Mouse (Mus musculus) adrenal gland, postnatal 36 days (tissue): ENCODE data around the gene Dbp. TPM values are rescaled to one million over a fixed set of nuclear protein-coding genes. Genes with fewer than 3 reads are reported as not detected.

Experiments used
- DNase-seq, 2 experiments: peaks; one replicate each; pipeline ENCODE4 v3.0.0; 2021; ENCODE audit warnings: mixed read lengths in 1 of 2
- total RNA-seq, 2 experiments: library from RNA; stranded (reverse); gene quantifications; 2 replicates each; pipeline ENCODE4 v1.2.3; 2021

Dbp gene
- total RNA-seq, 2 experiments from 2014 or later, result 125 to 262 TPM

DNA sequence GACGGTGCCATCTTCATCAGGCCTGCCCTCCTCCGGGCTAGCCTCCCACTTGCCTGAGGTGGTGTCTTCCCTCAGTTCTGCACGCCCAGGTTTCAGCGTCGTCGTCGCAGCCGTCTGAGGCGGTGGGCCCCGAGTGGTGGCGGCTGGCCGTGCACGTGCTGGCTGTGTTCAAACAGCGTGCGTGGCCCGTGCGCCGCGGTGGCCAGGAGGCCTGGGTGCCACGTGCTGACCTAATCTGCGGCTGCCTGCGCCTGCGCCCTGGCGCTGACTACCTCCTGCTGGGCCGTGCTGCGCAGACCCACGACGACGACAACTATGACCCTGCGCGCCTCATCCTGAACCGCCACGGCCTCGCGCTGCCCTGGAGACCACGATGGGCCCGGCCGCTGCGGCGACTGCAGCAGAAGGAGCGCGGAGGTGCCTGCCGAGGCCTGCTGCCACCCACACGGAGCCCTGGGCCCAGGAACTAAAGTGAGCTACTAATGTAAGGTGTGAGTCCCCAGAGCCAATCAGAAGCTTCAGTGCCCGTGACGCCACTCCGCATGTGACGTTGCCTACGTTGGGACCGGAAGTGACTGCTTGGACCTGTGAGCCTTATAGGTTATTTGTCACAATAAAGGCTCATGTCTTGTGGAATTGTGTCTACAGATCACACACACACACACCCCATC is 10.8 kb upstream of the Dbp start, which contains the start of gene Sec1:
TSS of gene Sec1 (minus strand) at position 482 of the 671 bp plus-strand sequence.
- DNase-seq, result no peak

DNA sequence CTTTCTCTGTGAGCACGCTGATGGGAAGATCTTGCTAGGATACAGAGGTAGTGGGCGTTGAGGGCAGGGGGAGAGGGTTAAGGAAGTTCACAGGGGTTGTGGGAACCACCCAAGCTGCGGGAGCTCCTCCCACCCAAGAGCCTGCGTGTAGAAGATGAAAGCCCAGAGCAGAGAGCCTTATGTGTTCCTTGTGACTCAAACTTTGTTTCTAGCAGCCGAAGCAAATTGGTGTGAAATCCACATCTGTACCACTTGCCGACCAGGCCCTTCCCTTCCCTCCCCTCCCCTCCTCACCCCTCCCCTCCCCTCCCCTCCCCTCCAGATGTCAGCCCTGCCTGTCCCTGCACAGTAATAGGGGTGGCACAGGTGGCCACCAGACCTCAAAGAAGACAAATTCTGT is 9.8 kb upstream of the Dbp start:
- no peak for DNase-seq

DNA sequence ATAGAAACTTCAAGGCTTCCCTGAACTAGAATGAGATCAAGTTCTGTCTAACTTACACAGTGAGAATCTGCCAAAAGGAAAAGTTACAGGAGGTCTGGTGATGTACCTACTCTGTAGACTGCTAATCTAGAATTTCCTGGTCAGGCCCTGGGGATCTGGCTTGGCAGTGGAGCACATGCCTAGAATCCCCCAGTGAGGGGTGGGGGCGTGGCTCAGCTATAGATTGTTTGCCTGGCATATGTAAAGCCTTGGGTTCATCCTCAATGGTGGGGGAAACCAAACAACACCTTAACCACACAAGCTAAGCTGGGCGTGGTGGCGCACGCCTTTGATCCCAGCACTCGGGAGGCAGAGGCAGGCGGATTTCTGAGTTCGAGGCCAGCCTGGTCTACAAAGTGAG is 7.0 kb upstream of the Dbp start:
- DNase-seq, result no peak

DNA sequence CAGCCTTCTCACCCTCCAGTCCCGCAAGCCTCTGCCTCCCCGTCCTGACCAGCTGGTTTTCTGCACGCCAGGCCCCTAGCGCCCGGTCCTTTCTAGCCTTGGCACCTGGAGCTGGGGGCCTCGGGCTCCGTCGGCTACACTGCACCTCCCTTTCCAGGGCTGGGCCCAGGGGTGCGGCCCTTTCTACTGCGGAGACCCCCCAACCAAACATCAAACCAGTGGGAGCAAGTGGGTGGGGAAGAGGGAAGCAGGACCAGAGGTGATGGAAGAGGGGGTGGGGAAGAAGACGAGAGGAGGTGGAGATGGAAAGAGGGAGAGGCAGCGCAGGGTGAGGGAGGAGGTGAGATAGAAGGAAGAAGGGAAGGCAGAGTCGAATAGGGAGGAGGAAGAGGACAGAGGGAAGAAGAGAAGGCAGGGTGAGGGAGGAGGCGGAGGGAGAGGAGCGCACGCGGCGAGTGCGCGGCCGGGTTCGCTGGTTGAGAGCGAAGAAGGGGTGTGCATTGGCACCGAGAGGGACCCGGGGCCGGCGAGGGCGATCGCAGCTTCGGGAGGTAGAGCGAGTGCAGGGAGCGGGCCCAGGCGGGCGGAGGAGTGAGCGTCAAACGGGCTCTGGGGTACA is 5.3 kb upstream of the Dbp start, which contains the start of gene Car11:
TSS of gene Car11 (plus strand) at position 321 of the 619 bp plus-strand sequence.
- peak in 1 of 2 experiments; percentile 35 for DNase-seq

DNA sequence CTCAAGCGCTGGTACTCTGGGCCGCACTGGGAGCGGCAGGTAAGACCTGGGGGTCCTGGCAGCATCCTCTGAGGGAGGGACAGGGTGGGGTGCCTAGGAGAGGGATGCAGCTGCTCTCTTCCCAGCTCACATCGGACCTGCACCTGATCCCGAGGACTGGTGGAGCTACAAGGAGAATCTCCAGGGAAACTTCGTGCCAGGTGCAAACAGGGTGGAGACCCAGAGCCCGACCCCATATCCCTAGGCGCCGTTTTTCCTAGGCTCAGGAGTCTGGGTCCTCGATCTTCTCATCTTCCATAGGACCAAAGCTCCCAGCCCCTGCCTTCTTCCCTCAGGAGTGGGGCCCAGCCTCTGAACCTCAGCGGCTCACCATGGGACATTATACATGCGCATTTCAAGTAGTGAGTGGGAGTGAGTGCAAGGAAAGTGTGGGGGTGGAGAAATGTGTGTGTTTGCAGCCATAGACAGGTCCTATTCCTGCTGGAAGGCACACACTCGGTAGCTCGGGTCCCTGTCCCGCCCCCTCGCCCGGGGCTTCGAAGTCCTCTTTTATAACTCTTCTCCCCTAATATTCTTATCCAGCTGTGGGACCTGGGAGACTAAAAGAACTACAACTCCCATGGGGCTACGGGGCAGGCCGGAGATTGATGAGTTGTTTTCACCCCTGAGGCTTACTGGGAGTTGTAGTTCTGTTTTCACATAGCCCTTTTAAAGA is 4.4 kb upstream of the Dbp start:
- DNase-seq, result peak; percentile 78 to 87

DNA sequence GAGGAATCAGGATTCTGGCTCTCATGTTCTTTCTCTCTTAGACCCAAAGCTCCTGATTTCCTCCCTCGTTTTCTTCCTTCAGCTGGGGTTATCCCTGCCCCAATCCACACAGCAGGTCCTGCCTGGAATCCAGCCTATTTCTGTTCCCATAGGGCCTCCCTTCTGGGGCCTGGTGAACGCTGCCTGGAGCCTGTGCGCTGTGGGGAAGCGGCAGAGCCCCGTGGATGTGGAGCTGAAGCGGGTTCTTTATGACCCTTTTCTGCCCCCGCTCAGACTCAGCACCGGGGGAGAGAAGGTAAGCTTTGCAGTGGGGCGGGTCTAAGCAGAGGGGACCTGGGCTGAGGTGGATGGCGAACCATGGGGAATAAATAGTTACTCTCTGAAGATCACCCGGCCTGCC is 3.8 kb upstream of the Dbp start:
- peak in 1 of 2 experiments; percentile 49 for DNase-seq

DNA sequence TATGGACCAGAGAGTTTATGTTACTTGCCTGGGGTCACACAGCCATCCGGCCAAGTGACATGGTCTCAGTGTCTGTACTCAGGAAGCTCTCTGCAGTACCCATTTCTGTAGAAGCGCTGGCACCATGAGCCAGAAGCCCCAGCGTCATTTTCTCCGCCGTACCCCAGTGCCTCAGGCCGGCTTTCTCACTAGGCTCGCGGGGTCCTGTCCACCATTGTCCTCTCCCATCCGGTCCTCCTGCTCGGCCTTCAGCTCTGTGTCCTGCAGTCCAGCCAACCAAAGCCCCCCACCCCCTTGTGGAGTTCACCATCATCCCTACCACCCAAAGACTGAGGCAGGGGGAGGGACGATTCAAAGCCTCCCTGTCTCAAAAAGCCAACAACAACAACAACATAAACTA is 3.3 kb upstream of the Dbp start:
- no peak for DNase-seq

DNA sequence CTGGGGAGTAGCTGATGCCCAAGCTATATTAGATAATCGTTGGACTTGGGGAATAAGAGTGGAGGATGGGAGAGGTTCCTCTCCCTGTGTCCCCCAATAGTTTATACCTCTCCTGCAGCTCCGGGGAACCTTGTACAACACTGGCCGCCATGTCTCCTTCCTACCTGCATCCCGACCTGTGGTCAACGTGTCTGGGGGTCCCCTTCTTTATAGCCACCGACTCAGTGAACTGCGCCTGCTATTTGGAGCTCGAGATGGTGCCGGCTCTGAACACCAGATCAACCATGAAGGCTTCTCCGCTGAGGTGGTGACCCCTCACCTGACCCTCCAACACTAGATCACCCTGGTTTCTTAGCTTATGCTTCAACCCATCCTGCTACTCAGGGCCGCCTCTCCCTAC is 2.6 kb upstream of the Dbp start:
- DNase-seq, result no peak

DNA sequence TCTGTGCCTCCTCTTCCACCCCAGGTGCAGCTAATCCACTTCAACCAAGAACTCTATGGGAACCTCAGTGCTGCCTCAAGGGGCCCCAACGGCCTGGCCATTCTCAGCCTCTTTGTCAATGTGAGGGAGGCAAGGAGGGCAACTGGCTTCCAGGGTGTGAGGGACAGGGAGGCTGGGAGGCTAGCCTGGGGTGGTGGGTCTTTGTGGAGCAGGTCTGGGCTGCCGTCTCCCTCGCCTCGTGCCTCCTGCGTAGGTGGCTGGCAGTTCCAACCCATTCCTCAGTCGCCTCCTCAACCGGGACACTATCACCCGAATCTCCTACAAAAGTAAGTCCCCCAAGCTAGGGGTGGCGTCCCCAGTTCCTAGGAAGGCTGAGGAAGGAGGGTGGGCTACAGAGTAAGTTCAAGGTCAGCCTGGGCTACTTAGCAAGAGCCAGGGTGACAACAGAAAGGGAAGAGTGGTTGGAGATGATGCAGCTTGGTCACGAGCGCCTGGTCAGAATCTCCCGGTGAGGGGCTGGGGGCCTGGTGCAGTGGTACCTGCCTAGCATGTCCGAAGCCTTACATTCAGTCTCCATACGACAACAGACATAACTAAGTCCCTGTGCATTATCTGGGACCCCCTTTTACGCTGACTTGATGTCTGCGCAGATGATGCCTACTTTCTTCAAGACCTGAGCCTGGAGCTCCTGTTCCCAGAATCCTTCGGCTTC is 1.9 kb upstream of the Dbp start:
- DNase-seq, result no peak

DNA sequence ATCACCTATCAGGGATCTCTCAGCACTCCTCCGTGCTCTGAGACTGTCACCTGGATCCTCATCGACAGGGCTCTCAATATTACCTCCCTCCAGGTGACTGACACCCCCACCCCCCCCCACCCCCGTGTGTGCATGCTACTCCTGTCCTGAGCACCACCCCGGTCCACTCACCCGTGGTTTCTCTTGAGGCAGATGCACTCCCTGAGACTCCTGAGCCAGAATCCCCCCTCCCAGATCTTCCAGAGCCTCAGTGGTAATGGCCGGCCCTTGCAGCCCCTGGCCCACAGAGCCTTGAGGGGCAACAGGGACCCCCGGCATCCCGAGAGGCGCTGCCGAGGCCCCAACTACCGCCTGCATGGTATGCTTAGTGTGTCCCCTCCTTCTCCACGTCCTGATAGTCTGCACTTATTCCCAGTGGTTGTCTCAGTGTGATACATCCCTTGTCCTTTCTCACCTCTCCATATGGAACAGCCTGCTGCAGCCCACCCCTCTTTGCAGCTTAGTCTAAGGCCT is 1.3 kb upstream of the Dbp start:
- DNase-seq, result no peak

DNA sequence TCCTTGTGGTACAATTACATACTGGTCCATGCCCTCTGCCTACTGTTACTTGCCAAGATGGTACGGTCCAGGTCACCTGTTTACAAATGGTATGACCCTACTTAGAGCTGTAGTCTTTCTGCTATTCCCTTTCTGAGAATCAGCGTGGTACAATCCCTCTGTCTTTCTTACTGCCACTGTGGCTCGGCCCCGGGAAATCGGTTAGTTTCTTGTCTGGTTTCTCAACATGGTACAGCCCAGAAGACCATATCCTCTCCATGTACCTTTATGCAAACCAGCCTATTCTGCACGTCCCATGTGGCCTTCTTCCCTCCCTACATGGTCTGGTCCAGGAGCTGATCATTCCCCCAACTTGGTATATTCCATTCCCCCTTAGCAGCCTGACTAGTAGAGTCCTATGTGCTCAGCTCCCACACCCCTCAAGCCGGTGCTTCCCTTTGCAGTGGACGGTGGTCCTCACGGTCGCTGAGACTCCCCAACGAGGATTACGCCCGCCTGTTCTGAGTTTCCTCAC is 785 bp upstream of the Dbp start:
- DNase-seq, result peak in 1 of 2 experiments; percentile 61

DNA sequence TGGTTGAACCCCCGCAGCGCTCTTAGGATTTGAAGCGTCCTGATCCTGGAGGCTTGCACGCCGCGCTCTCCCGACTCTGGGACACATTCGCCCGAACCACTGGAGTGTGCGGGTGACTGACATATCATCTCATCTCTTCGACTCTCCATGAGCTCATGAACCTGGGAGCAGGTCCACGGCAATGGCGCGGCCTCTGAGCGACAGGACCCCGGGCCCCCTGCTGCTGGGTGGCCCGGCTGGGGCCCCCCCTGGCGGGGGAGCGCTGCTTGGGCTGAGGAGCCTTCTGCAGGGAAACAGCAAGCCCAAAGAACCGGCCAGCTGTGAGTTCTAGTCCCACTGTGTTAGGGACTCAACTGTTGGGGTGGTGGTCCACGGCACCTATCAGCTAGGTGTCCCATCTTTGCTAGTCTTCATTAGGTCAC is 566 bp downstream of the Dbp start:
- peak in 1 of 2 experiments; percentile 57 for DNase-seq

DNA sequence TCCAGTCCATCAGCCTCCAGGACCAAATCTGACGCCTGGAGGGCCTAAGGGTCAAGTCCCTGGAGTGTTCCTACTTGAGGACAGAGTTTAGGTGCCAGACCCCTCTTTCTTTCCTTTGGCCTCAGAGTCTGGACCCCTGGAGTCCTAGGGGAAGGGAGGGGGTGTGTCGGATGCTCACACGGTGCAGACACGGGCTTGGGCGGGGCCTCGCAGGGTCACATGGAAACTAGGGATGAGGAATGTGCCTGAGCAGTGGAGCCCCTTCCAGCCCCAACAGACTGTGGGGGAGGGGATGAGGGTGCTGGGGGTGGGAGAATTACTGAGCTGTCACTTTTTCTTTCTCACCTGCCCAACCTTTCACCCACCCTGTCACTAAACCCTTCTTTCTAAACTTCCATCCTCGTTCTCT is 989 bp downstream of the Dbp start:
- DNase-seq, result peak; percentile 92 to 94

DNA sequence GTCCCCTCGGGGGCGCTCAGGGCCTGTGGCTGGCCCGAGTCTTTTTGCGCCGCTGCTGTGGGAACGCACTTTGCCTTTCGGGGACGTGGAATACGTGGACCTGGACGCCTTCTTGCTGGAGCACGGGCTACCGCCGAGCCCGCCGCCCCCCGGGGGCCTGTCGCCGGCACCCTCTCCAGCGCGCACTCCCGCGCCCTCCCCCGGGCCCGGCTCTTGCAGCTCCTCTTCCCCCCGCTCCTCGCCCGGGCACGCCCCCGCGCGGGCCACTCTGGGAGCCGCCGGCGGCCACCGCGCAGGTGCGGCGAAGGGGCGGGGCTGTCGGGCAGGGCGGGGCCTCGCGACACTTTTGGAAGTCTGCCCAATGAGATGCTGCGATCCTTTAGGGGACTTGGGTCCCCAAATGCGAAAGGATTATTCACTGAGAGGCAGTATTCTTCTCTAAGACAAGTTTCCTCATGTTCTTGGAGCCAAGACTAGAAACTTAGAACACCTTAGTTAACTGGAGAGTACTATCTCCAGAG is 1.9 kb downstream of the Dbp start:
- peak; percentile 93 to 96 for DNase-seq

DNA sequence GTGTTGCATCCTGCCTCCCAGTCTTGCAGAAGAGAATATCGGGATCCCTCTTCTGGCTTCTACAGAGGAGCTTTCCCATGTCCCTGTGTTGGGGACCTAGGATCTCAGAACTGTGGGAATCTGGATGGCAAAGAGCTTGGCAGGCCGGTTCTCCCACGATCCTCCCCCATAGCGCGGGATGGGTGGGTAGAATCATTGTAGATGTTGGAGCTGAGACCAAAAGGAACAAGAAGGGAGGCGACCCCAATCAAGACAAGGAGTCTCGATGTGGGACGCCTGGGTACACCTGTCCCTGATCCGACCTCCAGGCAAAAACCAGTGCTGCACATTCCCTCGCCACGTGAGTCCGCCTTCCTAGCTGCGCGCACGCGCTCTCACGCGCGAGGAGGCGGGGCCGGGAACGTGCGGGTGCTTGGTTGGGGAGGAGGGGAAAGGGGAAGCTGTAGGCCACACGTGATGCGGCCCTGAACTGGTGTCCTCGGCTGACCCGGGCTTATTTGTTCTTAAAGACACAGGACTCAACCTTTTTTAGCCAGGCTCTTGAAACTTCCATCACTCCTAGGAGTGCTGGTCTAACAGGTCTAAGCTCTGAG is 2.6 kb downstream of the Dbp start:
- peak; percentile 98 to 99 for DNase-seq

DNA sequence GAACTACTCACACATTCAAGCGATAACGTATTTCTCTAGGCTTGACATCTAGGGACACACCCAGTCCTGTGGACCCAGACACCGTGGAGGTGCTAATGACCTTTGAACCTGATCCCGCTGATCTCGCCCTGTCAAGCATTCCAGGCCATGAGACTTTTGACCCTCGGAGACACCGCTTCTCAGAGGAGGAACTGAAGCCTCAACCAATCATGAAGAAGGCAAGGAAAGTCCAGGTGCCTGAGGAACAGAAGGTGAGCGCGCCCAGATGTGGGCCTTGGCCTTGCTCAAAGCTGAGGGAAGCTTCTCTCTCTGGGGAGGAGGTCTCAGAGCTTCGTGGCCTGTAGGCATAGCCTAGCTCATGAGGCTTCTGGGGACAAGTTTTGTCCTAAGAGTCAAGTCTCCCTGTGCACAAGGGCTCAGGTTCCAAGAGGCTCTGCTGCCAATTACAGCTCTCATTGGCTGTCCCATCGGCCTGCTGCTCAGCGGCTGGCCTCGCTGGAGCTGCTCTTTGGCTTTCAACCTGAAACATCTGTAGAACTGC is 3.4 kb downstream of the Dbp start:
- peak in 1 of 2 experiments; percentile 44 for DNase-seq

DNA sequence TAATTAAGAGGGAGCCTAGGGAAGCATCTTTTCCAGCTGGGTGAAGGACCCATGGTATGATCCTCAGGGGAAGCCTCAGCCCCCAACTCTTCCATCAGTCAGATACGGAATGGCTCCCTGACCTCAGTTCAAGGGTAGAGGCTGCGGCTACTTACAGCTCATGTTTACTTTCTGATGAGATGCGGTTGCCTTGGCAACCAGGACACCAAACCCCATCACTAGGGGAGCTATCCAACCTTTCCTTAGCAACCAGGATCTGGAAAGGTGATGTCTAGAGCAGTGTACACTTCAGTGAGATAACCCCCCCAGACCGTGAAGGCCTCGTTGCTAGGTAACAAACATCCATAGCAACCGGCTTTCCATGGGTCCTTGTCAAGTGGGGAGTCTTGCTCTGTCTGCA is 4.1 kb downstream of the Dbp start:
- DNase-seq, result no peak

DNA sequence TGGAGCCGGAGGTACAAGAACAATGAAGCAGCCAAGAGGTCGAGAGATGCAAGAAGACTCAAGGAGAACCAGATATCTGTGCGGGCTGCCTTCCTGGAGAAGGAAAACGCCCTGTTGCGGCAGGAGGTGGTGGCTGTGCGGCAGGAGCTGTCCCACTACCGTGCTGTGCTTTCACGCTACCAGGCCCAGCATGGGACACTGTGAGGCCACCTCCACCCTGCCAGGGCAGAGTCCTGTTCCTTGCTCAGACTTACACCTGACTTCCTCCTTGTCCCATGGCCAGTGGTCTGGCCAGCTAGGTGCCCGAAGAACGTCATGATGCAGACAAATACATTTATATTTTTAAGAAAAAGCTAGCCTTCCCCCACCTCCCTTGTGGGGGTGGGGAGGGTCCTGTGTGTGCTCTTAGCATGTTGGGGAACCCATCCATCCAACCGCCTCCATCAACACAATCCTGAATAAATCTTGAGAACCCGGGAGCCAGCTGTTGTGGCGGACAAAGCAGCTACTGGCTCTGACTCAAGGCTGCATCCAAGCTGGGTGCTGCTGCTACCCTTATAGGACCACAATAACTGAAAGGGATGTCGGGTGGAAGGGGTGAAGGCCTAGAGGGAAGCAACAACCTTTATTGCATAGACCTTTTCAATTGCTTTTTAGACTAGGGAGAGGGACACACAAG is 4.9 kb downstream of the Dbp start:
- DNase-seq, result no peak

DNA sequence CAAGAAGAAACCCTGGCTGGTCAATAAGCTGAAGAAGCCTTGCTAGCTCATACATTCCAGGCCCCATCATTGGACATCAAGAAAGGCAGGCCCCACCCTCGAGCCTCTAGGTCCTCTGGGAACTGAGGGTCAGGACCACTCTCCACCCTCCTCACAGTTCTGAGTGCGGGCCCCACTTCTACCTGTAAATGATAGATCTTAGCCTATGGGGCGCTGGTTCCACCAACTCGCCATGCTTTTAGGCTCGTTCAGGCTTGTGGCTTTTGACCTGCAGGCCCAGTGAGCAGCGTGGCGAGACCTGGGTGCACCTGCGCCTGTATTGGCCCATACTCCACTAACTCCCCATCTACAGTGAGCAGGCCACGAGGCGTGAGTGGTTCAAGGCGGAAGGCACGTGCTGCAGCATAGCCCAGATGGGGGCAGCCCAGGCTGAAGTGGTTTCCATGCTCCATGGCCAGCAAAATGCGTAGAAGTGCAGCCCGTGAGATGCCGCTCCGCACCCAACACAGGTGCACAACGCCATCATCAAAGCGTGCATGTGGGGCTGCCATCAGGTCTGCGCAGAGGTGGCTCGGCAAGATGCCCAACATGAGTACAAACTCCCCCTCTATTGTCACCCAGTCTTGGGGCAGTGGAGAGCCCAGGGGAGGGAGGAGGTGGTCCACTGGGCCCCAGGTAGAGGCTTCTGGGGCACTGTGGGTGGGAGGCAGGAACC is 5.7 kb downstream of the Dbp start:
- peak; percentile 50 to 56 for DNase-seq
